Comparison of ENCODE assay signal across 15 mouse cellular contexts in genomic region chr2:167058814-167059387, GRCm38 (mm10). TPM values are rescaled to one million over a fixed set of nuclear protein-coding genes. Genes with fewer than 3 reads are reported as not detected.
DNase-seq lines count a peak whose midpoint lies in the region; ATAC-seq and TF ChIP-seq lines count a peak whose summit lies in the region.
"Had no signal": no experiment of that assay in that cellular context is flagged by ENCODE, and none has a peak within 500 bp of the region (broad histone marks: within the 10 kb centered on the region; RNA-seq: fewer than 3 reads in every experiment).

No protein-coding gene starts in this region.

- in situ Hi-C loops in CH12.LX (cut with MboI; ENCODE audit: low pct_ligation_motif_present, low pct_unique_long_range_greater_than_20kb, low sequenced_read_pairs), result no loop called here

- dilution Hi-C loops in CH12.LX (cut with MboI; ENCODE audit: extremely low pct_ligation_motif_present, extremely low pct_unique_long_range_greater_than_20kb, low sequenced_read_pairs), result no loop called here

- H3K79me2 ChIP-seq in CH12.LX (replicated peaks; ENCODE audit: control insufficient read depth, extremely low read depth, insufficient read depth, poor library complexity, severe bottlenecking), result peaks cover 17% of the 10 kb centered on the region

- TF ChIP-seq POLR2A in kidney, adult 2 months (IDR thresholded peaks at IDR 0.05; ENCODE audit: low read depth, low read length), result no peak
- TF ChIP-seq POLR2A in CH12.LX (IDR thresholded peaks at IDR 0.05; ENCODE audit: low read depth, low read length), result no peak

- H3K36me3 ChIP-seq in kidney, adult 2 months (ENCODE audit: control insufficient read depth, insufficient read depth, low read length), result peaks cover 18% of the 10 kb centered on the region; the same call in 1 of the 2 replicates
- peaks cover 30 to 51% of the 10 kb centered on the region in 2 experiments for H3K36me3 ChIP-seq in CH12.LX (replicated peaks in 1 of 2; ENCODE audit: control insufficient read depth in 1 of 2, insufficient read depth in 1 of 2, low read length in 1 of 2)
- H3K36me3 ChIP-seq in E14TG2a.4 (ENCODE audit: insufficient read depth, low read length), result peaks cover 61% of the 10 kb centered on the region
- peaks cover 15% of the 10 kb centered on the region for H3K36me3 ChIP-seq in intestine, embryonic 15.5 days

- TF ChIP-seq RAD21 in CH12.LX (IDR thresholded peaks at IDR 0.05; ENCODE audit: low read depth, low read length), result no peak

- H3K9ac ChIP-seq in CH12.LX (ENCODE audit: insufficient read depth, low read depth), result 0 out of 2 replicates have a peak overlapping the region, but pooled peaks have one; percentile 12
- no peak overlapping the region for H3K9ac ChIP-seq in intestine, embryonic 15.5 days
- H3K9ac ChIP-seq: neural tube, embryonic 12.5 days; stomach, embryonic 15.5 days had no signal

- H3K4me2 ChIP-seq in CH12.LX (ENCODE audit: insufficient read depth, low read depth, poor library complexity, severe bottlenecking), result no peak overlapping the region
- no peak overlapping the region for H3K4me2 ChIP-seq in intestine, embryonic 15.5 days (replicated peaks)
- H3K4me2 ChIP-seq: hindbrain, embryonic 14.5 days; neural tube, embryonic 12.5 days had no signal

- DNase-seq in kidney, adult 2 months, result no peak
- DNase-seq in kidney, adult 8-10 months, result no peak
- DNase-seq in CH12.LX (ENCODE audit: extremely low read depth), result no peak
- no peak for DNase-seq in left cerebral cortex, postnatal 10 days (ENCODE audit: extremely low spot score in 1 of 2, low spot score in 2 of 2)
- DNase-seq: cerebellum, adult 9-11 months; gastrocnemius, postnatal 10 days; spleen, adult 18-20 months had no signal

- H3K27ac ChIP-seq in kidney, adult 2 months (ENCODE audit: insufficient read depth, low read depth, low read length), result peak overlapping the region; percentile 57
- H3K27ac ChIP-seq in CH12.LX (ENCODE audit: insufficient read depth, low read depth), result no peak overlapping the region
- 0 out of 2 replicates have a peak overlapping the region, but pooled peaks have one; percentile 36 for H3K27ac ChIP-seq in intestine, embryonic 15.5 days
- H3K27ac ChIP-seq: forebrain, embryonic 10.5 days; hindbrain, embryonic 14.5 days; midbrain, embryonic 10.5 days; neural tube, embryonic 12.5 days; stomach, embryonic 15.5 days had no signal

- WGBS in kidney, adult 2 months, result 33% methylated on average over 3 of the region's 3 CpGs
- 53% methylated on average over 3 of the region's 3 CpGs for WGBS in intestine, embryonic 15.5 days

- ATAC-seq in intestine, embryonic 15.5 days, result no peak
- no peak for ATAC-seq in granulocyte monocyte progenitor cell, adult 5-6 weeks (replicated peaks; ENCODE audit: poor library complexity, severe bottlenecking)

- H3K4me1 ChIP-seq in kidney, adult 2 months (ENCODE audit: control insufficient read depth, insufficient read depth, low read length), result peaks cover 29% of the 10 kb centered on the region
- H3K4me1 ChIP-seq in CH12.LX (ENCODE audit: control insufficient read depth in 1 of 2, insufficient read depth in 2 of 2) (peaks cover 2 to 41% of the 10 kb centered on the region in 2 experiments; a peak in 2 of 4 replicates), E14TG2a.4 (replicated peaks; ENCODE audit: low read depth, low read length) (peaks cover 67% of the 10 kb centered on the region)
- H3K4me1 ChIP-seq in intestine, embryonic 15.5 days (replicated peaks), result peaks cover 25% of the 10 kb centered on the region; the same call in 1 of the 2 replicates

- H3K9me3 ChIP-seq in CH12.LX (replicated peaks; ENCODE audit: low read length) (no peaks in the 10 kb centered on the region), E14TG2a.4 (ENCODE audit: low read length) (no peaks in the 10 kb centered on the region)
- no peaks in the 10 kb centered on the region for H3K9me3 ChIP-seq in intestine, embryonic 15.5 days
- H3K9me3 ChIP-seq: forebrain, embryonic 10.5 days; midbrain, embryonic 10.5 days; neural tube, embryonic 12.5 days; stomach, embryonic 15.5 days had no signal

- H3K4me3 ChIP-seq in kidney, adult 2 months (ENCODE audit: insufficient read depth, low read depth, low read length), result no peak overlapping the region
- H3K4me3 ChIP-seq in CH12.LX (replicated peaks in 1 of 3; ENCODE audit: low read depth in 2 of 3, low read length in 2 of 3, poor library complexity in 1 of 3) (no peak overlapping the region), E14TG2a.4 (replicated peaks; ENCODE audit: low read length) (peak overlapping the region; percentile 13; the same call in 1 of the 2 replicates)
- H3K4me3 ChIP-seq in intestine, embryonic 15.5 days (replicated peaks), result no peak overlapping the region
- H3K4me3 ChIP-seq: midbrain, embryonic 10.5 days; neural tube, embryonic 12.5 days; stomach, embryonic 15.5 days had no signal

- H3K27me3 ChIP-seq in kidney, adult 2 months (replicated peaks; ENCODE audit: control insufficient read depth, insufficient read depth, low read length), result no peaks in the 10 kb centered on the region
- H3K27me3 ChIP-seq in CH12.LX (replicated peaks), result no peaks in the 10 kb centered on the region
- no peaks in the 10 kb centered on the region for H3K27me3 ChIP-seq in E14TG2a.4 (ENCODE audit: insufficient read depth, low read length)
- H3K27me3 ChIP-seq in intestine, embryonic 15.5 days (replicated peaks), result no peaks in the 10 kb centered on the region
- H3K27me3 ChIP-seq: neural tube, embryonic 12.5 days; stomach, embryonic 15.5 days had no signal

- no peak for TF ChIP-seq CTCF in kidney, adult 2 months (conservative IDR thresholded peaks at IDR 0.05; ENCODE audit: insufficient read depth, insufficient read length, low read depth, low read length)
- TF ChIP-seq CTCF in CH12.LX (conservative IDR thresholded peaks at IDR 0.05 in 1 of 2, IDR thresholded peaks at IDR 0.05 in 1 of 2; ENCODE audit: low read depth in 2 of 2, low read length in 2 of 2) (no peak), E14TG2a.4 (conservative IDR thresholded peaks at IDR 0.05; ENCODE audit: low read length) (no peak)

- TF ChIP-seq EP300 in CH12.LX (IDR thresholded peaks at IDR 0.05; ENCODE audit: low read length), result no peak

- intact Hi-C loops in left cerebral cortex, postnatal 10 days (cut with DNase I), result no loop called here

TF ChIP-seq in CH12.LX, 34 proteins besides CTCF, POLR2A, EP300 and RAD21:
- TF ChIP-seq CHD2 (IDR thresholded peaks at IDR 0.05; ENCODE audit: low read length) (no peak), MAZ (IDR thresholded peaks at IDR 0.05; ENCODE audit: low read depth, low read length) (no peak), MYC (IDR thresholded peaks at IDR 0.05; ENCODE audit: low read depth, low read length) (no peak), NRF1 (IDR thresholded peaks at IDR 0.05; ENCODE audit: low read depth, low read length) (no peak), SIN3A (IDR thresholded peaks at IDR 0.05; ENCODE audit: low read length) (no peak), MAFK (IDR thresholded peaks at IDR 0.05; ENCODE audit: insufficient replicate concordance, low read length) (no peak), MEF2A (IDR thresholded peaks at IDR 0.05; ENCODE audit: borderline replicate concordance, low read depth, low read length) (no peak), CHD1 (IDR thresholded peaks at IDR 0.05; ENCODE audit: low read depth, low read length) (no peak), SMC3 (IDR thresholded peaks at IDR 0.05; ENCODE audit: low read depth, low read length) (no peak), MAX (IDR thresholded peaks at IDR 0.05; ENCODE audit: low read length) (no peak), TBP (conservative IDR thresholded peaks at IDR 0.05; ENCODE audit: low read depth, low read length) (no peak), IRF4 (IDR thresholded peaks at IDR 0.05; ENCODE audit: low read depth, low read length) (no peak), KAT2A (IDR thresholded peaks at IDR 0.05; ENCODE audit: insufficient replicate concordance, low read length) (no peak), JUND (conservative IDR thresholded peaks at IDR 0.05; ENCODE audit: low read depth, low read length) (no peak), RCOR1 (conservative IDR thresholded peaks at IDR 0.05; ENCODE audit: low read depth, low read length) (no peak), MXI1 (IDR thresholded peaks at IDR 0.05; ENCODE audit: low read depth, low read length) (no peak), PAX5 (IDR thresholded peaks at IDR 0.05; ENCODE audit: low read length) (no peak)
TF ChIP-seq in CH12.LX: peak in this region for 0.

RNA-seq across cellular contexts. Expression of gene Znfx1, which starts 3.9 kb away (rescaled TPM):
- 58.7 and 60.9 TPM in 2 replicates for polyA plus RNA-seq in kidney, adult 2 months (2012; rRNA removed)
- 8.1 and 9.0 TPM in 2 replicates for total RNA-seq in CH12.LX (2012; rRNA removed)
- total RNA-seq in CH12.LX (2014; rRNA removed), result 4.1 and 5.1 TPM in 2 replicates
- polyA plus RNA-seq in CH12.LX (2012; ENCODE audit: insufficient read length, low read depth), result 7.7 and 9.0 TPM in 2 replicates
- polyA plus RNA-seq in intestine, embryonic 15.5 days (2015; fragmentation: Nextera tagmentation; extraction: Ambion mirVana), result 7.7 and 7.8 TPM in 2 replicates
- total RNA-seq in left cerebral cortex, postnatal 10 days (2021), result 10 to 100 TPM; 29.7 to 33.6 TPM
- 25.4 and 28.2 TPM in 2 replicates for total RNA-seq in granulocyte monocyte progenitor cell, adult 5-6 weeks (2014; fragmentation: Nextera tagmentation)
- total RNA-seq in granulocyte monocyte progenitor cell, adult 5-6 weeks (2017), result 23.1 and 29.1 TPM in 2 replicates

RNA-seq across cellular contexts. Expression of gene Ddx27, which starts 43.9 kb away (rescaled TPM):
- 14.9 and 15.0 TPM in 2 replicates for polyA plus RNA-seq in kidney, adult 2 months (2012; rRNA removed)
- total RNA-seq in CH12.LX (2012; rRNA removed), result 157 and 186 TPM in 2 replicates
- total RNA-seq in CH12.LX (2014; rRNA removed), result 137 and 139 TPM in 2 replicates
- polyA plus RNA-seq in CH12.LX (2012; ENCODE audit: insufficient read length, low read depth), result 224 and 228 TPM in 2 replicates
- polyA plus RNA-seq in intestine, embryonic 15.5 days (2015; fragmentation: Nextera tagmentation; extraction: Ambion mirVana), result 45.9 and 47.7 TPM in 2 replicates
- 10 to 100 TPM; 34.9 to 40.6 TPM for total RNA-seq in left cerebral cortex, postnatal 10 days (2021)
- total RNA-seq in granulocyte monocyte progenitor cell, adult 5-6 weeks (2014; fragmentation: Nextera tagmentation), result 61.9 and 68.6 TPM in 2 replicates
- total RNA-seq in granulocyte monocyte progenitor cell, adult 5-6 weeks (2017), result 97.9 and 106 TPM in 2 replicates
